Mouse (Mus musculus): Measurements from ENCODE around the gene Nt5dc2. TPM values are rescaled to one million over a fixed set of nuclear protein-coding genes. Genes with fewer than 3 reads are reported as not detected.

The Nt5dc2 gene
- polyA plus RNA-seq, 1 experiment from 2014 or later = 300 TPM

DNA sequence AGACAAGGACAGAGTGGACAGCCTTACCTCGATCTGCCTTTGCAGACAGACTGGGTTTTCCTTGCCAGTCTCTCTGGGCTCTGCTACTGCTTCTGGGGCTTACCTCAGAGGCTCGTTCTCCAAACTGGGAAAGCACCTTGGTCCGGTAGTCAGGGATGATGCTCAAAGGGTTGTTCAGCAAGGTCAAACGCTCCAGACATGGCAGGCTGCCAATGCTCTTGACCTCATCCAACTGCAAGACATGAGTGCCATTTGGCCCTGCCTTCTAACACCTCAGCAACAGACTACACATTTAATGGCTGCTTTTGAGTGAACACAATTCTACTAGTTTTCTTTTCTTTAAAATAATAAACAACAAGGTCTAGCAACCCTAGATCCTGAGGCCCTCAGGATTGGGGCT, 55.8 kb downstream of the Nt5dc2 start:
- H3K4me1 ChIP-seq = peaks cover 77% of the 10 kb centered on the region
- peaks cover 100% of the 10 kb centered on the region for H3K36me3 ChIP-seq
- H3K27ac ChIP-seq (replicated peaks) = peak overlapping the region; percentile 66
- WGBS = 45% methylated on average over 4 of the region's 4 CpGs
- ATAC-seq (ENCODE audit: extremely low read depth, insufficient number of reproducible peaks, low FRiP score, low TSS enrichment) = no peak
- no peak overlapping the region for H3K4me3 ChIP-seq
- no peaks in the 10 kb centered on the region for H3K9me3 ChIP-seq
- H3K4me2 ChIP-seq = no peak overlapping the region
- no peak overlapping the region for H3K9ac ChIP-seq
- no peaks in the 10 kb centered on the region for H3K27me3 ChIP-seq (replicated peaks)

Other genes with a start within 250 kb of the Nt5dc2 start
- gene Itih4, start 244.6 kb upstream of the Nt5dc2 start, polyA plus RNA-seq (2015; fragmentation: Nextera tagmentation; extraction: Ambion mirVana) = 0.12 and 1.1 TPM in 2 replicates
- 1.5 and 5.1 TPM in 2 replicates for gene Itih3, start 207.3 kb upstream of the Nt5dc2 start, polyA plus RNA-seq (2015; fragmentation: Nextera tagmentation; extraction: Ambion mirVana)
- gene Itih1, start 187.8 kb upstream of the Nt5dc2 start, polyA plus RNA-seq (2015; fragmentation: Nextera tagmentation; extraction: Ambion mirVana) = 0.15 and 0.87 TPM in 2 replicates
- 4.7 and 4.9 TPM in 2 replicates for gene Nek4, start 179.7 kb upstream of the Nt5dc2 start, polyA plus RNA-seq (2015; fragmentation: Nextera tagmentation; extraction: Ambion mirVana)
- gene Glt8d1, start 129.7 kb upstream of the Nt5dc2 start, polyA plus RNA-seq (2015; fragmentation: Nextera tagmentation; extraction: Ambion mirVana) = 46.8 and 51.9 TPM in 2 replicates
- 340 and 382 TPM in 2 replicates for gene Spcs1, start 129.4 kb upstream of the Nt5dc2 start, polyA plus RNA-seq (2015; fragmentation: Nextera tagmentation; extraction: Ambion mirVana)
- gene Pbrm1, start 111.9 kb upstream of the Nt5dc2 start, polyA plus RNA-seq (2015; fragmentation: Nextera tagmentation; extraction: Ambion mirVana) = 93.0 and 102 TPM in 2 replicates
- 61.2 and 64.9 TPM in 2 replicates for gene Gnl3, start 111.9 kb upstream of the Nt5dc2 start, polyA plus RNA-seq (2015; fragmentation: Nextera tagmentation; extraction: Ambion mirVana)
- 78.4 and 81.9 TPM in 2 replicates for gene Smim4, start 2.1 kb upstream of the Nt5dc2 start, polyA plus RNA-seq (2015; fragmentation: Nextera tagmentation; extraction: Ambion mirVana)
- gene Stab1, start 37.6 kb downstream of the Nt5dc2 start, polyA plus RNA-seq (2015; fragmentation: Nextera tagmentation; extraction: Ambion mirVana) = 43.2 and 49.5 TPM in 2 replicates
- gene Tnnc1, start 77.3 kb downstream of the Nt5dc2 start, polyA plus RNA-seq (2015; fragmentation: Nextera tagmentation; extraction: Ambion mirVana) = 3,442 and 4,164 TPM in 2 replicates
- gene Nisch, start 85.9 kb downstream of the Nt5dc2 start, polyA plus RNA-seq (2015; fragmentation: Nextera tagmentation; extraction: Ambion mirVana) = 340 and 345 TPM in 2 replicates
- gene Sema3g, start 86.8 kb downstream of the Nt5dc2 start, polyA plus RNA-seq (2015; fragmentation: Nextera tagmentation; extraction: Ambion mirVana) = 0.51 TPM in 2 replicates
- gene Phf7, start 120.3 kb downstream of the Nt5dc2 start, polyA plus RNA-seq (2015; fragmentation: Nextera tagmentation; extraction: Ambion mirVana) = 7.8 and 8.2 TPM in 2 replicates
- 52.0 and 59.1 TPM in 2 replicates for gene Bap1, start 120.4 kb downstream of the Nt5dc2 start, polyA plus RNA-seq (2015; fragmentation: Nextera tagmentation; extraction: Ambion mirVana)
- 0.94 and 1.3 TPM in 2 replicates for gene Dnah1, start 192.8 kb downstream of the Nt5dc2 start, polyA plus RNA-seq (2015; fragmentation: Nextera tagmentation; extraction: Ambion mirVana)
- gene Capn7, start 205.6 kb downstream of the Nt5dc2 start, polyA plus RNA-seq (2015; fragmentation: Nextera tagmentation; extraction: Ambion mirVana) = 32.8 and 36.7 TPM in 2 replicates